Mouse (Mus musculus) liver, embryonic 15.5 days (tissue): ENCODE measurements at regions not wholly inside any gene's neighbourhood (a gene's known extent, or its start where the extent isn't known, plus 50 kb on each side); places are given as distances from the start of the nearest gene placed in this dataset. TPM values are rescaled to one million over a fixed set of nuclear protein-coding genes. Genes with fewer than 3 reads are reported as not detected.

Experiments
- ATAC-seq: fragments of 200-750 bp; cut with Nextera tagmentation; 2 replicates; pipeline ENCODE4 v1.8.0; 2017; ENCODE audit warnings: moderate number of reproducible peaks, mild to moderate bottlenecking, moderate library complexity; ENCODE audit not compliant: insufficient read depth
- H3K27ac ChIP-seq: fragments of 300-500 bp; sonication (generic); replicated peaks from 2 replicates; pipeline ENCODE4 v1.5.1; 2015; ENCODE audit warnings: mild to moderate bottlenecking, inconsistent platforms
- H3K27me3 ChIP-seq: fragments of 300-500 bp; sonication (generic); 2 replicates; pipeline ENCODE4 v1.6.1; 2015; ENCODE audit warnings: mild to moderate bottlenecking, inconsistent platforms
- H3K36me3 ChIP-seq: fragments of 300-500 bp; sonication (generic); replicated peaks from 2 replicates; pipeline ENCODE4 v1.6.1; 2015; ENCODE audit warnings: moderate library complexity, mild to moderate bottlenecking, inconsistent platforms
- H3K4me1 ChIP-seq: fragments of 300-500 bp; sonication (generic); replicated peaks from 2 replicates; pipeline ENCODE4 v1.6.1; 2015; ENCODE audit warnings: inconsistent platforms
- H3K4me2 ChIP-seq: fragments of 300-500 bp; sonication (generic); 2 replicates; pipeline ENCODE4 v1.6.1; 2015; ENCODE audit warnings: moderate library complexity, mild to moderate bottlenecking, inconsistent platforms
- H3K4me3 ChIP-seq: fragments of 300-500 bp; sonication (generic); replicated peaks from 2 replicates; pipeline ENCODE4 v1.5.1; 2015; ENCODE audit warnings: mild to moderate bottlenecking, inconsistent platforms
- H3K9ac ChIP-seq: fragments of 300-500 bp; sonication (generic); 2 replicates; pipeline ENCODE4 v1.6.1; 2015; ENCODE audit warnings: moderate library complexity, mild to moderate bottlenecking, inconsistent platforms
- H3K9me3 ChIP-seq: fragments of 300-500 bp; sonication (generic); replicated peaks from 2 replicates; pipeline ENCODE4 v1.6.1; 2016; ENCODE audit warnings: inconsistent platforms
- WGBS: fragments of 180-500 bp; shearing (Covaris S2); methylation state at CpG from one replicate; pipeline ENCODE4 v1.1.7; 2015; ENCODE audit warnings: mixed read lengths; ENCODE audit not compliant: insufficient replicate concordance; 5-methylcytosine and 5-hydroxymethylcytosine counted together
- microRNA-seq: library from miRNA; unstranded; fragments of <30 nt; microRNA quantifications from one replicate; pipeline ENCODE4, GENCODE M21; 2016

DNA sequence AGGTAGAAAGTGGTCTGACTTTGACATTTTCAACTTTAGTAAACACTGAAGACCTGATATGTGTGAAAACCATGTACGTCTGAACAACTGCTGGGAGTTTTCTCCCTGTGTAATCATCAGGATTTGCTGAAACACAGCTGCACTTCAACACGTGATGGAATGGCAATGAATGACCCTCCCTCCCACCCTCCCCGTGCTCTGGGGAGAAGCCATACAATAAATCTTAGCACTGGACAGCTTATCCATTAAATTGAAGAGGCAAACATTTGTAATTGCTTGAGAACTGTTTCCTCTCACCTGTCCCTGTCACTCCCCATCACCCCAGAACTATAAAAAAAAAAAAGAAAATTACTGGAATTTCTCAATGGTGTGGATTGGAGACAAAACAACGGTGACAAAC, 159.1 kb downstream of the Calcrl start:
- Histone ChIP-seq H3K4me3 (no peak overlapping the region), H3K36me3 (no peaks in the 10 kb centered on the region), H3K27me3 (no peaks in the 10 kb centered on the region), H3K27ac (no peak overlapping the region), H3K9ac (no peak overlapping the region), H3K9me3 (no peaks in the 10 kb centered on the region), H3K4me1 (no peaks in the 10 kb centered on the region), H3K4me2 (no peak overlapping the region)
- WGBS: 49% methylated on average over 4 of the region's 4 CpGs
- ATAC-seq: no peak

DNA sequence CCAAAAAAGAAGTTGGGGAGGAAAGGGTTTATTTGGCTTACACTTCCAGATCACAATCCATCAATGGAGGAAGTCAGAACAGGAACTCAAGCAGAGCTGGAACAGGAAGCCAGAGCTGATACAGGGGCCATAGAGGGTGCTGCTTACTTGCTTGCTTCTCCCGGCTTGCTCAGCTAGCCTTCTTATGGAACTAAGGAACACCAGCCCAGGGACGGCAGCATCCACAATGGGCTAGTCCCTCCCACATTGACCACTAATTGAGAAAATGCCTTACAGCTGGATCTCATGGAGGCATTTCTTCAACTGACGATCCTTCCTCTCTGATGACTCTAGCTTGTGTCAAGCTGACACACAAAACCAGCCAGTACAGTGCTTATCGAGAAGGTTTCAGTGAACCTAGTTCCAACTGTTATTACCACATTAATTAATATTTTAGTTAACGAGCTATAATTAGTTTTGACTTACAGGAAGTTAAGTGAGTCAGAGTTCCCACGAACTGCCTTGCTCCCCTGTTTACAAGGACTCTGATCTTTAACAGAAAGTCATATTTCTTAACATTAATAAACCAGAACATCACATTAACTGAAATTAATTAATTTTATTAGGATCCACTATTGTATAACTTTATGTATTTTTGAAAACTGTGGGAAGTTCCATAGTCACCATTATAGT, 158.2 kb downstream of the Calcrl start:
- ATAC-seq: no peak
- Histone ChIP-seq H3K36me3 (no peaks in the 10 kb centered on the region), H3K9me3 (no peaks in the 10 kb centered on the region), H3K9ac (no peak overlapping the region), H3K4me1 (no peaks in the 10 kb centered on the region), H3K27ac (no peak overlapping the region), H3K4me2 (no peak overlapping the region), H3K27me3 (no peaks in the 10 kb centered on the region), H3K4me3 (no peak overlapping the region)
- WGBS: 33% methylated on average over 6 of the region's 6 CpGs

DNA sequence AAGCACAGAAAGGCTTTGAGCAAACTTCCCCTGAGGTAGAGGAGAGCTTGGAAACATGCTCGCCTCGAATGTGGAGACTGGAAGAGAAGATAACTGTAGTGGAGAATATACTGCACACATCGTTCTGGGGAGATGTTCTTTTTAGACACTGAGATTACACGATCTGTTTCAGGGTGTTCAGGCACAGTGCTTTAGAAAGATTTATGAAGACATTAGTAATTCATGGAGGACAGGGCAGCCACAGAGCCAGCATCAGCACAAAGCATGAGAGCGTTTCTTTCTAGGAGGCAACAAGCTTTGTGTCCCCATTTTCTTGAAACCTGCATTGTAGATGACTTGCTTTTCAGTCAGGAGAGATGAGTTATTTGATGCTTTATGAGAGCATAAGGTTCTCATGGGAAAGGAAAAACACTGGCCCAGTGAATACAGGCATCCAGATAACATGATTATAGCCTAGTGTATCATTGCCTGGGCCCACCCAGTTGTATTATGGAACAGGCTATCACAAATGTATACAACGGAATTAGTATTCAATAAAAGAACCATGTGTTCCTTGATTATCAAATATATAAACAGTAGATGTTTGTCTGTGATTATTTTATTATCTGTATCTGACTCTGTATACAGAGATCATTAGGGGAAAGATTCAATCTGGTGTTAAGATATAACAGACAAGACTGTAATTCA, 151.0 kb downstream of the Calcrl start:
- Histone ChIP-seq H3K9ac (no peak overlapping the region), H3K4me2 (no peak overlapping the region), H3K27ac (no peak overlapping the region), H3K27me3 (no peaks in the 10 kb centered on the region), H3K4me3 (no peak overlapping the region), H3K9me3 (no peaks in the 10 kb centered on the region), H3K36me3 (no peaks in the 10 kb centered on the region), H3K4me1 (no peaks in the 10 kb centered on the region)
- no peak for ATAC-seq
- 55% methylated on average over 6 of the region's 6 CpGs for WGBS

DNA sequence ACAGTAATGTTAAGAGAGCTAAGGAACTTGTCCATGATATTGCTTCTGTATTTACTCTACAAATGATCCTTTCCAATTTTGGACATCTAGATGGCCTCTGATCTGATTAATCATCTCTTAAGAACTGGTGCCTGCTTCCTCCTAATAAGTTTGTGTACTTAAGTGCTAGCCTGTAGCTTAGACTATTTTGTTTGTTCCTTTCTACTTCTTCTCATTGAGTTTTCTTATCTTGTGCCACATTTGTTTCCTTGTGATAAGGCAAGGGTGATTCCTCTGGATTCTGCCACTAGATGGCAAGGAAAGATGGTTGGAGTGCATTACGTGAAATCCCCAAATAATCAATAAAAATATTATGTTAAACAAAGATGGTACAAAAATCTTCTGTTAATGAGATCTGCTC, 148.0 kb downstream of the Calcrl start:
- H3K27ac ChIP-seq: no peak overlapping the region
- no peaks in the 10 kb centered on the region for H3K27me3 ChIP-seq
- H3K4me1 ChIP-seq: no peaks in the 10 kb centered on the region
- no peak overlapping the region for H3K4me2 ChIP-seq
- 28% methylated on average over 1 of the region's 1 CpGs for WGBS
- H3K9ac ChIP-seq: no peak overlapping the region
- H3K9me3 ChIP-seq: no peaks in the 10 kb centered on the region
- no peak overlapping the region for H3K4me3 ChIP-seq
- no peaks in the 10 kb centered on the region for H3K36me3 ChIP-seq
- no peak for ATAC-seq

Small RNA genes in the stretch of these regions (microRNA-seq; reads per million reads assigned to microRNA genes)
- gene Gm25972: not detected
